ENCODE assay signal across 9 mouse cellular contexts in the genomic region with DNA sequence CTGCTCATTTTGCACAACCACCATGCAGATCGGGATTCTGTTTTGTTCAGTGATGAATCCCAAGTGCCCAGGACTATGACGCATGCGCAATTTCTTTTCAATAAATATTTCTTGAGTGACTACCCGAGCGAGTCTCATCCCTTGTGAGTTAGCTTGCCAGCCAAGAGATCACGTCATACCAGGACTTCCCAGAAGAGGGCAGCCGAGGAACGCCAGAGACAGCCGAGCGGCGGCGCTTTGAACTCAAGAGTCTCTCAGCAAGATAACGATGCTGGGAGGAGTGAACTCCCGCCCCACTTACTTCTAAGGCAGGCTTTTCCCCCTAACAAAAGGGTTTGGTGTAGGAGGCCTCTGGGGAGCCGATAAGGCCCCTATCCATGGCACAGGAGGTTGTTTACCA. TPM values are rescaled to one million over a fixed set of nuclear protein-coding genes. Genes with fewer than 3 reads are reported as not detected.
DNase-seq lines count a peak whose midpoint lies in the region; ATAC-seq and TF ChIP-seq lines count a peak whose summit lies in the region.
"Had no signal": no experiment of that assay in that cellular context is flagged by ENCODE, and none has a peak within 500 bp of the region (broad histone marks: within the 10 kb centered on the region; RNA-seq: fewer than 3 reads in every experiment).

No protein-coding gene starts in this region.

- H3K9me3 ChIP-seq in embryonic facial prominence, embryonic 13.5 days: no peaks in the 10 kb centered on the region
- H3K9me3 ChIP-seq in limb, embryonic 12.5 days: no peaks in the 10 kb centered on the region

- H3K9ac ChIP-seq in embryonic facial prominence, embryonic 13.5 days: no peak overlapping the region
- H3K9ac ChIP-seq in limb, embryonic 12.5 days (replicated peaks): no peak overlapping the region

- no peaks in the 10 kb centered on the region for H3K79me2 ChIP-seq in C2C12 (ENCODE audit: control insufficient read depth, insufficient read depth)

- 2% methylated on average over 15 of the region's 15 CpGs for WGBS in embryonic facial prominence, embryonic 13.5 days
- 1% methylated on average over 15 of the region's 15 CpGs for WGBS in limb, embryonic 12.5 days

- H3K4me3 ChIP-seq in C2C12 (ENCODE audit: insufficient read depth, poor library complexity, severe bottlenecking): no peak overlapping the region
- H3K4me3 ChIP-seq in embryonic facial prominence, embryonic 13.5 days: no peak overlapping the region
- no peak overlapping the region for H3K4me3 ChIP-seq in limb, embryonic 12.5 days (replicated peaks)
- H3K4me3 ChIP-seq: erythroblast, embryonic 14.5 days had no signal

- H3K79me3 ChIP-seq in C2C12 (ENCODE audit: low read depth): no peaks in the 10 kb centered on the region

- H3K27ac ChIP-seq in embryonic facial prominence, embryonic 13.5 days: no peak overlapping the region
- H3K27ac ChIP-seq in limb, embryonic 12.5 days: no peak overlapping the region

- H3K4me2 ChIP-seq in embryonic facial prominence, embryonic 13.5 days: peak overlapping the region; percentile 31
- H3K4me2 ChIP-seq in limb, embryonic 12.5 days: 0 out of 2 replicates have a peak overlapping the region, but pooled peaks have one; percentile 26

- ATAC-seq in embryonic facial prominence, embryonic 13.5 days (ENCODE audit: insufficient number of reproducible peaks, insufficient read depth, low FRiP score, low TSS enrichment, low read depth): no peak; the same call in 1 of the 2 replicates
- ATAC-seq in limb, embryonic 12.5 days (ENCODE audit: insufficient number of reproducible peaks, insufficient read depth, low FRiP score, low TSS enrichment, low read depth): no peak
- ATAC-seq in monocyte, adult 5-6 weeks (replicated peaks; ENCODE audit: insufficient number of reproducible peaks, low FRiP score, low TSS enrichment, poor library complexity, severe bottlenecking): peak; percentile 70; the same call in 1 of the 2 replicates

- H3ac ChIP-seq in C2C12 (ENCODE audit: control insufficient read depth, insufficient read length, low read depth): no peak overlapping the region

- peak; percentile 63 to 77 for DNase-seq in adrenal gland, postnatal 4 days (ENCODE audit: low spot score in 2 of 2)
- peak; percentile 95 for DNase-seq in heart, adult 11 months
- peak; percentile 88 for DNase-seq in kidney, adult 9 months
- DNase-seq in spleen, postnatal 36 days (ENCODE audit: low spot score in 2 of 2): peak; percentile 63 to 67

- TF ChIP-seq CTCF in C2C12 (IDR thresholded peaks at IDR 0.05; ENCODE audit: control insufficient read depth, insufficient read depth, insufficient read length): peak; percentile 59

- H3K27me3 ChIP-seq in C2C12 (ENCODE audit: control insufficient read depth, insufficient read depth, insufficient read length): no peaks in the 10 kb centered on the region
- H3K27me3 ChIP-seq in embryonic facial prominence, embryonic 13.5 days: peaks cover 9% of the 10 kb centered on the region
- peaks cover 44% of the 10 kb centered on the region for H3K27me3 ChIP-seq in limb, embryonic 12.5 days

- peaks cover 11% of the 10 kb centered on the region for H3K4me1 ChIP-seq in embryonic facial prominence, embryonic 13.5 days
- H3K4me1 ChIP-seq in limb, embryonic 12.5 days (replicated peaks): peaks cover 25% of the 10 kb centered on the region

- H3K36me3 ChIP-seq in C2C12 (ENCODE audit: control insufficient read depth, insufficient read depth): no peaks in the 10 kb centered on the region
- H3K36me3 ChIP-seq in embryonic facial prominence, embryonic 13.5 days: no peaks in the 10 kb centered on the region
- no peaks in the 10 kb centered on the region for H3K36me3 ChIP-seq in limb, embryonic 12.5 days

TF ChIP-seq in C2C12, 6 proteins besides CTCF, POLR2A, EP300 and RAD21:
- no peak for TF ChIP-seq FOSL1 (IDR thresholded peaks at IDR 0.05; ENCODE audit: insufficient read depth, low read length, poor library complexity, severe bottlenecking)
- no peak for TF ChIP-seq MYOG (IDR thresholded peaks at IDR 0.05; ENCODE audit: control insufficient read depth, extremely low read depth, insufficient read length)
- TF ChIP-seq USF1 (IDR thresholded peaks at IDR 0.05; ENCODE audit: low read depth): no peak
- TF ChIP-seq MYOD1 (IDR thresholded peaks at IDR 0.05; ENCODE audit: control insufficient read depth, insufficient read length, low read depth): no peak
TF ChIP-seq in C2C12: peak in this region for 0.

RNA-seq across cellular contexts. Expression of gene Emx2, which starts 40.1 kb away (rescaled TPM):
- polyA plus RNA-seq in C2C12 (2012; fragmentation: generic; extraction: Trizol): not detected
- total RNA-seq in adrenal gland, postnatal 4 days (2021): 10 to 100 TPM in 1 of 2 experiments, under 1 TPM in 1; 0.96 to 14.3 TPM
- 23.8 and 24.7 TPM in 2 replicates for polyA plus RNA-seq in embryonic facial prominence, embryonic 13.5 days (2015; fragmentation: Nextera tagmentation; extraction: Ambion mirVana)
- polyA plus RNA-seq in limb, embryonic 12.5 days (2016; fragmentation: Nextera tagmentation; extraction: Ambion mirVana): 12.0 and 18.9 TPM in 2 replicates
- not detected in 3 replicates for total RNA-seq in monocyte, adult 5-6 weeks (2017)
- polyA plus RNA-seq: erythroblast, embryonic 14.5 days had no signal

Comparison
In these comparisons a context has a peak if more than half of its experiments do, and no peak if none do; other contexts are left out.
1. RNA of gene Emx2, which starts 40.1 kb away (polyA plus RNA-seq): 23.8 to 24.7 TPM in embryonic facial prominence, embryonic 13.5 days and 12.0 to 18.9 TPM in limb, embryonic 12.5 days; not detected in C2C12 (single experiment); every median in the first group is over 10 times any median in the second.
2. Peak in every context shown above with its lines, with median percentiles within 50 percentile points of each other: DNase-seq.